Mouse (Mus musculus): ENCODE results near the gene Dcst2.

Gene Dcst2

DNA sequence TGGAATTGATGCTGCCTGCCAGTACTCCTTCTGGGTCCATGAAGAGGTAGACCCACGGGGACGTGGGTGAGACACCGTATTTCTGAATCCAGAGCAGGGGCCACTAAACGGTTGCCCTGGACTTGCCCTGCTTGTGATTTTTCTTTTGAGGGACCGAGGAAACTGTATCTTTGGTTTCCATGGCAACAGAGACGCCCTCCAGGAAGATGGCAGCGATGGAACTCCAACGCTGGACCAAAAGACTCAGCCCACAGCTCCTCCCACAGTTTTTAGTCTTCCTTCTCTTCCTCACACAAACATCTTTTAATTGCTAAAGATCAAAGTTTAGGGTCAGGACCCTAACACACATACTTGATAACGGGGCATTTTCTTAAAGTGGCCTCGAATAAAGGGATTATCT, 29.8 kb upstream of the Dcst2 start:
- DNase-seq (ENCODE audit: low spot score in 2 of 2), result no peak

DNA sequence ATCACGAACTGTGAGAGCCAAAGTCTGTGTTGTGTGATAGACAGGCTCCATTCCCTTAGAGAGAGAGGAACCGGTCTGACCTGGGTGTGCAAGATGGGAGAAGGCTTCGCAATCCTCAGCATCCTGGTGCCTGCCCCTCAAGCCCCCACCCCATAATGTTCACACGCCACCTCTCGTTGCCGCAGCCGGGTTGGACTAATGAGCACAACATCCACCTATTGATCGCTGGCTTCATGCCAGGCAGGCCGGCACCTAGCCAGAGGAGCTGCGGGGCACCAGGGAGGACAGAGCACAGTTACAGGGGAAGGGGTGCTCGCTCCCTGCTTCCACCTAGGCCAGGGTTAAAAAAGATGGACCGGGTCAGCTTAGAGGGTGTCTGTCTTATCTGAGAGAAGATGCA, 29.3 kb upstream of the Dcst2 start:
- no peak for DNase-seq (ENCODE audit: low spot score in 2 of 2)

DNA sequence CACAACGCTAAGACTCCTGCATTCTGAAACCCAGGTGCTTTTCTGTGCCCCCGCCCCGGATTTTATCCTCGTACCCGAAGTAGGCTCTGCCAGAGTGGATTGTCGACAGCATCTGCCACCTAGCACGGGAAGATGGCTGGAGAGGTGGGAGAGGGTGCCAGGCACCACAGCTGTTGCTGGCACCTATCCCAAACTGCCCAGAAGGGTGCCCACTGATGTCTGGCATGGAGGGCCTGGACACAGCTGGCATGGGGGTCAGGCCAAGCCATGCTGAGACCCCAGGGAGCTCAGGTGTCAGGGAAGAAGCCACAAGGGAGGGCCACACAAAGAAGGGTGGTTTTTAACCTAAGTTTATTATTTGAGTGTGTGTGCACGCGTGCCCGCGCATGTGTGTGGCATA, 28.7 kb upstream of the Dcst2 start:
- no peak for DNase-seq (ENCODE audit: low spot score in 2 of 2)

DNA sequence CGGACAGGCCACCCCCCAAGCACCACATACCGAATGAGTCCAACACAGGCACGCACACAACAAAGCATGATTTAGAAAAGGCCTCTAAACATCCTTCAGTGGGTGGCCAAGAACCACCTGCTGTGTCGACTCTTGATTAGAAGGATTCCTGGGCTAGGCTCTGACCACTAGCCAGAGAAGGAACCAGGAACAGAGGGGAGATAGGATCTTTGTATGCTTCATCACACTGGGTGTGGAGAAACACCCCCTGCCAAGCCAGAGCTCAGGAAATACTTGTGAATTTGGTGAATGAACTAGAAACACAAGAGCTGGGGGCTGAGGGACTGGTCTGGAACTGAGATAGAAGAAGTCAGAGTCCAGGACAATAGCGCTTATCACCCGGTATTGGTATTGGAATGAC, 25.2 kb upstream of the Dcst2 start:
- DNase-seq (ENCODE audit: low spot score in 2 of 2), result no peak

DNA sequence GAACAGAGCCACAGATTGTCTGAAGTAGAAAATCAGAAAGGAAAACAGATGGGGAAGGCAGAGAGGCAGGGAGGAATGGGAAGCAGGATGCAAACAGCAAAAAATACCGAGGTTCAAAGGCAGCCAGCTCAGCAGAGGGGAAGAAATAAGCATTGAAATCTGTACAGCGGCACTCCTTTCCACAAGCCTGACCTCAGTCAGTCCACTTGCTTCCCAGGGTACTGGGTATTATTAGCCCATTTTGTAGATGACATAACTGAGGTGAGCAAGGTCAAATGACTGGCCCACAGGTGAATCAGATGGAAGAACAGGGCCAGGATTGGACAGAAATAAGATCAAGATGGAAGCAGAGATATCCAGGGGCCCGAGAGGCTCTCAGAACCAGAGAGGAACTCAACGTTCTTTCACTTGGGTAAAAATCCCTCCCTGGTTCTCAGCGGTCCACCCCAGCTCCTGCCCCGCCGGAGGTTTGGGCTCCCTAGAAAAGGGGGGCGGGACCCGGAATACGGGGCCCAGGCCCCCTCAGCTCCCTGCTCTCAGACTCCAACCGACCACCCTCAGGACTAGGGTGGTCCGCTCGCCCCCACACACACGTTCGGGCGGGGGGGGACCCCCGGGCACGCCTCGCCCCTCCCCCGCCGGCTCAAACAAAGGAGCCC, 24.6 kb upstream of the Dcst2 start:
- DNase-seq (ENCODE audit: low spot score in 2 of 2), result no peak

DNA sequence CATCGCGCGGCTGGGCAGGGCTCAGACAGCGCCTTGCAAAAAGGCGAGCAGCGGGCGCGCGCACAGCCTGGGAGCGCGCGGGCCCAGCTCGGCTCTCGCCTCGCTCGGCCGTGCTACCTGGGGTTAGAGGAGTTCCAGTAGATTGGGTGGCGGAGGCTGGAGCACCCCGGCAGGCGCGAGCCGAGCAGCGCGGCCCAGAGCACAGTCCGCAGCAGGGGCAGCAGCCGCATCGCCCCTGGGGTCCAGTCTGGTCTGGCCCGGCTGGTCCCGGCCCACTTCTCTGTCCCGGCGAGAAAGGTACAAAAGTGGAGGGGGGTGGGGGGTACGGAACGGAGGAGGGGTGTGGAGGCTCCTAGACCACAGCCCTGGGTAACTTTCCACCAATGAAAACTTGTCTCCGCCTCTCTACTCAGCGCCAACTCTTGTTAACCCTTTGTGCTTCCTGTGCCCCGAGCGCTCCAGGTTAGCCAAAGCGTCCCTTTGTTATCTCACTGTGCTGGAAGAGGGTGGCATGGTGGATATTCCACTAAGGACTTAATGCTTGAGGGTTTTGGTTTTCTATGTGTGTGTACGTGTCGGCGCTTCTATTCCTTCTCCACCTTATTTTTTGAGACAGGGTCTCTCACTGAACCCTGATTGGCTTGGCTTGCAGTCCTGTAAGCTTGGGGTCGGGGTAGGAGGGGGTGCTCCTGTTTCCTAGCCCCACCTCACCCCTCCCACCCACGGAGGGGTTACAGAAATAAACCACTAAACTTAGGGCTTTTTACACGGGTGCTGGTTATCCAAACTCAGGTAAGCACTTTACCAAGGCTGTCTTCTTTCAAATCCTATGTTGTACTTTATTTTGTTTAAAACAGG, 23.8 kb upstream of the Dcst2 start, which contains the start of gene Efna4:
TSS of gene Efna4 (minus strand) at position 308 of the 858 bp plus-strand sequence.
- peak in 1 of 2 experiments; percentile 54 for DNase-seq (ENCODE audit: low spot score in 2 of 2)

DNA sequence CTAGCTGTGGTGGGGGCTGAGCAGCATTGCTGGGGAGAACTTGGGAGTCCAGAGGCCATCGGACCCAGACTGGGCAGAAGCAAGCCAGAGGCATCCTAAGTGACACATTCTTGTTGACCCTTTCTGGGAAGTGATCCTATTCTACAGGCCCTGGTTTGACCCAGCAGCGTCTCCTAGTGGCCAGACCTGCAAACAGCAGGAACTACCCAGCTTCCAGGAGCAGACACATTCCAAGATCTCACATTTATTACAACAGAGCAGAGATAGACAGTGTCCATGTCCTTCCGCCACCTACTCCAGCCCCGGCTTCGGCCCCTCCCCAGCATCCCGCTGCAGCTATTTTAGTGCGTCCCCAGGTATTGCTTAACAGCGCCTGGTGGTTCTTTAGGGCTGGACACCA, 22.4 kb upstream of the Dcst2 start:
- peak in 1 of 2 experiments; percentile 74 for DNase-seq (ENCODE audit: low spot score in 2 of 2)

DNA sequence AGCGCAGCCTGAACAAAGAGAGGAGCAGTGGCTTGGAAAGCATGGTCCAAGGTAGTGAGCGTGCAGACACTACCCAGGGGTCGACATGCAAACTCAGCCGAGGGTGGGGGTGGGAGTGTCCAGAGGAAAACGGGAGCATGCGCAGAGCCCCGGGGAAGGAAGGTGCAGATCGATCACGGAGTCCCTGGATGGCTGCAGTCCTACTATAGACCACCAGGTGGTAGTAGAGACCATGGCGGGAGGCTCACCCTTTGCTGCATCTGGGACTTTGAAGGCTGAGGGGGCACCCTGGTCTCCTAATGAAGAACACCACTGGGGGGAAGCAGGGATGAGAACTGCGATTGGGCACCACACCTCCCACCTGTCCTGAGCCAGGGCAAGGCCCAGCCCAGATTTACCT, 21.3 kb upstream of the Dcst2 start:
- peak; percentile 66 to 84 for DNase-seq (ENCODE audit: low spot score in 2 of 2)

DNA sequence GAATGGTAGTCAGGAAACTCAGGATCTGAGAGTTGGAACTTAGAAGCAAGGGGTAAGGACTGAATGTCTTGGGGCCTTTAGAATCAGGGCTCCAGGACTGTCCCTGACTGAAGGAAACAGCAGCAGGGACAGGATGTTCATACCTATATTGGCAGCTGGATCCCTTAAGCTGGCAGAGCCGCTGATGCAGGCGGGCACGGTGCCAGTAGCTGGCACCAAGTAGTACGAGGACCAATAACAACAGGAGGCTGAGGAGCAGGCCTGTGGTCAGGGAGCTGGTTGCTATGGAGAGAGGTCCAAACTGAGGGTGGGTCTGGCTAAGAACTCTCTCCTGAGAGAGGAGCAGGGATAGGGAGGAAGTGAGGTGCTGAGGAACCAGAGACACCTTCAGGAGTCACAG, 20.0 kb upstream of the Dcst2 start:
- DNase-seq (ENCODE audit: low spot score in 2 of 2), result no peak

DNA sequence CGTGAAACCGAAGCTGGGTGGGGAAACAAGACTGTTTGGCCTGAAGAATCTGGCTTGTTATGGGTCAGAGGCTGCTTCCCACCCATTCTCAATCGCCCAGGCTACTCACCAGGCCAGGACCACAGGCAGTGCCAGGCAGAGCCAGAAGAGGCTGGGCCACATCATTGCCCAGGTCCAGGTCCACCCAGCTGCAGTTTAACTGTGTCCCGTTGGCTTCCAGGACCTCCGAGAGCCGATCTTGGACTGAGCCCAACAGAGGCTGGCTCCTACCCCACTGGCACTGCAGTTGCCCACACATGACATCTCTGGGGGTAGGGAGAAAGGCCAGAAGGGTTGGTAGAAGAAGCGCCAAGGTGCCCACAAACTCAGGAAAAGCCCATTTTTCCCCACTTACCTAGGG, 18.5 kb upstream of the Dcst2 start:
- no peak for DNase-seq (ENCODE audit: low spot score in 2 of 2)

DNA sequence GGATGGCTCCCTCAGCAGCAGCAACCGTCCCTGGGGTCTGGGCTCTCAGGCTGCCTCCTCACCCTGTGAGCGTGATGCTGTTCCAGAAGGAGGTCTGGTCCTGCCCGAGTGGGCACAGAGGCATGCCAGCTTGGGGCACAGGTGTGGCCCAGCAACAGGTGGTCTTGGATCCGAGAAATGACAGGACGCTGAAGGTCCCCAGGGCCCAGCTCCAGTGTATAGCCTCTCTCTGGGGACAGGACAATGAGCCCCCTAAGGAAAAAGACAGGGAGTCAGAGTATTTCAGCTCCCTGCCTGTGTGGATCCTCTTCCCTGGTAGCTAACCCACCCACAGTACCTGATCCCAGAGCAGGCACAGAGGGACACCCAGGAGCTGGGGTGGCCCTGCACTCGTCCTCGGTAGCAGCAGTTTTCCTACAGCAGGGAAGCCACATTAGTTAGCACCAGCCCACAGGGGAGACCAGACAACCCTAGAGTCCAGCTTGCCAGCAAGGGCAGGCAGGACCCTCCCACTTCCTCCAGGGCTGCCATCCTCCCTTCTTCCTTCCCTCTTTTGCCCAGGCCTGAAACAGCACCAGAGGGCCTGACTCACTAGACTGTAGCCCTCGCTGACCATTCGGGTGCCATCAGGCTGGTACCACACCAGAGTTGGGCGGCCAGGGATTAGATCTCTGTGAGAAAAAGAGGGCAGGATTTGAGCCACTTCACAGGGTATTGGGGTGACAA, 14.8 kb upstream of the Dcst2 start:
- DNase-seq (ENCODE audit: low spot score in 2 of 2), result no peak

DNA sequence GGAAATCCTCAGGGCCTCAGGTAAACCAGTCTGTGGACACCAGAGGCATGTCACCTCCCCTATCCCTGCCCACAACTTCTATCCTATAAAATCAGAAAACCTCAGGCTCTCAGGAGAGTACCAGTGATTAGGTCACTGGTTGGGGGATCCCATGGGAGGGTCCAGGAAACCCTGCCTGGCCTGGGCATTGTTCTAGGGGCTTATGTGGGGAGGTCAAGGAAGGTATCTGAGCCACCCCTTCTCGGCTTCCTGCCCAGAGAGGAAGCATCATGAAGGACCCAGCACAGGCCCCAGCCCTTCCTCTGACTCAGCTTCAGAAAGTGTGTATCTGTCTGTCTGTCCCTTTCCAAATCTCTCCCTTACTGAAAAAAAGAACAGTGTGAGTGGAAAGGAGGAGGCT, 13.9 kb upstream of the Dcst2 start:
- DNase-seq (ENCODE audit: low spot score in 2 of 2), result no peak

DNA sequence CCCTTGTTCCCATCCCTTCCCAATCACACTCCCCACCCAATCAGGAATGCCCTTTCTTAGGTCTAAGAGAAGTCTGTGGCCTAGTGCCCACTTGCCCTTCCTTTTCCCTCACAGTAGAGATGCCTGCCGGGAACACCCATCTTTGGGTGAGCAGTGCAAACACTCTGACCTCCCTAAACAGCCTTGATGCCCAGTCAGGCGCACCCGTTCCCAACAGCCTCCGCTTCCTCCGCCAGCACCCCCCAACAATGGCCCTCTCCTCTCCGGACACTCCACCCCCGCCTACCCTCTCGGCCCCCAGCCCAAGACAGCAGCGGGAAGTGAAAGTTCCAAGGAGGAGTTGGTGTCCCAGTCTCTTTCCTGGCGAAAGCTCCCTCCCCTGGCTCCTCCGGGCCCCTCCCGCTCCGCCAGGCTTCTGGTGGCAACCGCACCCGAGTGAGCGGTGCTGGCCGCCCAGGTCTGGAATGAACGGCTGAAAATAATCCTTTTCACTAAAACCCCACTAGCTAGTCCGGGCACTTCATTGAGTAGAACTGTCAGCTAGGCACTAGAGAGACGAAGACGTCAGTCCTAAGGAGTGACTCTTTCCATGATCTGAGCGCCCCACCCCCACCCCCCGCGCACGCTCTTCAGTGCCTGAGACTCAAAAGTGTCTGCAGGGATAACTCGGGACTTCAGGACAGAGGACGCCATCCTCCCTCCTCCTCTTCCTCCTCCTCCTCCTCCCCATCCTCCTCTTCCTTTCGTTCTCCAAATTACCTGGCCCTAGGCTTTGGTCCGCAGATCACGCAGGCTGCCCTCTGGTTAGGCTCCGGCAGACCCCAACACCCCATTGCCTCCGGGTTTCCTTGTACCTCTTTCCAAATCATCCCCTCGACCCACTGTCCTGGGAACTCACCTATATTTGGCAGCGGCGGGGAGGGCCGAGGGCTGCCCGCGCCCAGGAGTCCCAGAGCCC, 12.6 kb upstream of the Dcst2 start:
- DNase-seq (ENCODE audit: low spot score in 2 of 2), result no peak

DNA sequence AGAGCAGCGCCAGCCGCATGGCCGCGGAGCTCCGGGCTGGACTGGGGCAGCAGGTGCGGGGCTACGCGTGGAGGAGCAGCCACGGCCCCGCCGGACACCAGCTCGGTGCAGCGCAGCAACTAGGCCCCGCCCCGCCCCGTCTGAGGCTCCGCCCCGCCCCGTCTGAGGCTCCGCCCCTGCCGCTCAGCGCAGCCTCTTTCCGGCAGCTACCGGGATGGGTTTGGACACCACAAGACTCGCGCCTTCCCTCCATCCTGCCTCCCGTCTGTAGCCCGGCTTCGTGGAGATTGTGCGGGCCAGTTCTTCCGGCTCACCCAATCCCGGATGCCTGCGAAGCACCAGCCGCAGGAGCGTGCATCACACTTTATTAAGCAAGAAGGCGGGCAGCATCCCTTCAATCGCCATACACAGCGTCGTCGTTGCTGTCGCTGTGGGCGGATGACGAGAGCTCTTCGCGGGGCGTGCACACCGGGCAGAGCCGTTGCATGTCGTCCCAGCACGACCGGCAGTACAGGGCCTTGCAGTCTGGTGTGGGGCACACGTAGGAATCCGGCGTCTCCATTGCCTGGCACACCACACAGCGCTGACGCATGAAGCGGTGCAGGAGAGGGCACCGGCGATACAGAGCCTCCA, 11.8 kb upstream of the Dcst2 start, which contains the start of gene Adam15:
TSS of gene Adam15 (minus strand) at position 128 of the 633 bp plus-strand sequence.
- peak; percentile 85 to 91 for DNase-seq (ENCODE audit: low spot score in 2 of 2)

DNA sequence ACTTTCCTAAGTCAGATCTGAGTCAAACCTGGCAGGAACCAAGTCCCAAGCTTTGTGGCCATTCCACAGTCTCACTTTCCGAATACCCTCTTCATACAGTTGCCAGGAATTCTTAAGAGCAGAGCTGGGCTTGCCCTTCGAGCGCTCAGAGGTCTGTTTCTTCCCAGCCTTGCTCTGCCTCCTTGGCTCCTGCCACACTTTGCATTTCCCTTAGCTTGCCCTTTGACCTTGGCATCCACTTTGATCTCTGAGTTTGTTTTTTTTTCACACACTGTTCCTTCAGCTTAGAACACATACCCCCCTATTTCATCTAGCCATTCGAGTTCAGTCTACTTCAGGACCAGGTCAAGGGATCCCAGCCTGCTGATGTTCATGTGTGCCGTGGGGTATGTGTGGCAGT, 10.5 kb upstream of the Dcst2 start:
- no peak for DNase-seq (ENCODE audit: low spot score in 2 of 2)

DNA sequence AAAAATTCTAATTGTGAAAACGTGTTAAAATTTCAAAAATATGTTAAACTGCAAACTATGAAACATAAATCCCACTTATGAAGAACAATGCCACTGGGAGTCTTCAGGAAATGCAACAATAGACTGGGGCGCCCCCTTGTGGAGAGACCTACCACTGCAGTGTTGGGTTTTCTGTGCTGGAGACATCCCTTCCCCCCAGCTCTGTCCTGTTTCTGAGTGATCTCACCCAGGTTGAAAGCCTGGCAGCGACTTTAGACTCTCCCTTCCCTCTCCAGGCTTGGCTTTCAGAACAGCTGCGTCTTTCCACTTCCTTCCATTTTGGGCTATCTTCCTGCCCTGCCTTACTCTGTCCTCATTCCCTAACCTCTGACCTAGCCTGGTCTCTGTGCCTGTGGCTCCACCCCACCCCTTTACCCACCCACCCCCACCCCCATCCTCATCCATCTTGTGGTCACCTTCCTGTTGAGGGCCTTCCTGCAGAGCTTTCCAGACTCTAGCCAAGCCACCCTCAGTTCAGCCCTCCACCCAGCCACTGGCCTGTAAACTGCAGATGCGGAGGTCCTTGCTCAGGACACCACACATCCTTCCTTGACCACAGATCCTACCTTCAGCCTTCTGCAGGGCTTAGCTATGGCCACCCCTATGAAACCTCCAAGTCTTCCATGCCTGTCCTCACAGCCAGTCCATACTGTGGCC, 6.8 kb upstream of the Dcst2 start:
- peak; percentile 67 to 89 for DNase-seq (ENCODE audit: low spot score in 2 of 2)

DNA sequence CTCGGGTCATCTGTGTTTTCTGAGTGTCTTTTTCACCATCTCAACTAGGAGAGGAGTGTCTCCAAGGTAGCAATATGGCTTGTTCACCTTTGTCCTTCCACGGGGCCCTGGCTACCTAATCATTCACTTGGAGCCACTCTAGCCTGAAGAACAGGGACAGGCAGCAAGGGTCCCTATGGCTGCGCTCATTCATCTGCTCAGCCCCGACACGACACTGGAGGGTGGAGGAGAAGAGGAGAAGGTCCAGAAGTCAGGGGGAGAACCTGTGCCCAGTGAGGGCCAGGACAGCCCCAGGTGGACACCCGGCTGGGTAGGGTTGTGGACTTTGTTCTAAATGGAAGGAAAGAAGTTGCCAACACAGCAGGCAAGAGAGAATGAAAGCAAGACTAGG, 6.3 kb upstream of the Dcst2 start:
- no peak for DNase-seq (ENCODE audit: low spot score in 2 of 2)

DNA sequence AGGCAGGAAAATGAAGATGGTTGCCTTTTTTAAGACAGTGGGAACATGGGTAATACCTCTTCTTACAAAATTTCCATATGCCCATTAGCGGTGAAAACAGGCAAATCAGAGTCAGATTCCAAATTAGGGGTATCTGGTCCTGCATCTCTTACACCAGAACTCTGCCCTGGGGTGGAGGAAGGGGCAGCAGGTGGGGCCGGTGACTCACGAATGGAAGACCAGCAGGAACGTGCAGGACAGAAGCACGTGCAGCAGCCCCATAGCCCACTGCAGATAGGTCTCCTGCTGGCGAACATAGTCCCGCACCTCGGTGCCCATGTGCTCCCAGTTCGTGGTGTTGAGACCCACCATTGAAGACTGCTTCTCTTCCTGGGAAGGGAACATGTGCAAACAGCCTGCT, 5.7 kb upstream of the Dcst2 start:
- no peak for DNase-seq (ENCODE audit: low spot score in 2 of 2)

DNA sequence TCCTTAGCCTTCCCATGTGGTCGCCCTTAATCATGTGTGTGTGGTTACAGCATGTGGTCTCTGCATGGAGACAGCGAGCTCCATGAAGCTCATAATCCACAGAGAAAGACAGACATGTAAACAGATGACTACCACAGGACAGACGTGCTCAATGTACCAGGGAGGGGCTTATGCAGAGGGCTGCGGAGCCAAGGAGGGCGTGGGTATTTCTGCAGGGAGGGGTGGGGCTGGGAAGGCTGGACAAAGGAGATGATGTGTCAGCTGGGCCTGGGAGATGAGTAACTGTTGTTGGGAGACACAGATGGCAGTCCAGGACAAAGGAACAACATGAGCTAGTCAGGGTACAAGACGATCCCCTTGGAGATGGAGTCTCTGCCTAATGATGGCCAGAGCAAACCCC, 2.1 kb upstream of the Dcst2 start:
- DNase-seq (ENCODE audit: low spot score in 2 of 2), result no peak

DNA sequence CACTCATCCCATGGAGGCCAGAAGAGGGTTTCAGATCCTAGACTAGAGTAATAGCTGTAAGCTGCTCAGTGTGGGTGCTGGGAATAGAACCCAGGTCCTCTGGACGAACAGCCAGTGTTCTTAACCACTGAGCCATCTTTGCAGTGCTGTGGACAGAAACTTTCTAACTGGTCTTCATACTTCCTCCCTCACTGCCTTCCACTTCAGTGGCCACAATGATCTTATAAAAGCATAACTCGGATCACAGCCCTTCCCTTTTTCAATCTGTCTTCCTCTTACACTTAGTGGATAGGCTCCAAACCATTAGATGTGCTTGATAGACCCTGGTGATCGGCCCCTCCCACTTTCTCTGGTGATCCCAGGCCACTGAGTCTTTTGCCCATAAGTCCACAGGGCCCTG, 1.5 kb upstream of the Dcst2 start:
- no peak for DNase-seq (ENCODE audit: low spot score in 2 of 2)
